Mouse (Mus musculus): ENCODE measurements around the gene Miga1. TPM values are rescaled to one million over a fixed set of nuclear protein-coding genes. Genes with fewer than 3 reads are reported as not detected.
A peak's percentile ranks its signal among the peaks of the same experiment; 100 is the strongest.

The Miga1 gene
- polyA plus RNA-seq, 1 experiment from 2014 or later, result 24.0 TPM

GRCm38 (mm10) chr3:152275008-152275407, 65.2 kb downstream of the Miga1 start:
- no peaks in the 10 kb centered on the region for H3K27me3 ChIP-seq
- peaks cover 10% of the 10 kb centered on the region for H3K36me3 ChIP-seq
- H3K4me3 ChIP-seq, result no peak overlapping the region
- no peak for ATAC-seq (ENCODE audit: low FRiP score)
- no peak overlapping the region for H3K4me2 ChIP-seq (replicated peaks)
- WGBS, result 70% methylated on average over 8 of the region's 8 CpGs
- no peaks in the 10 kb centered on the region for H3K4me1 ChIP-seq
- H3K27ac ChIP-seq, result no peak overlapping the region
- H3K9ac ChIP-seq, result no peak overlapping the region
- H3K9me3 ChIP-seq (replicated peaks), result no peaks in the 10 kb centered on the region

- Histone ChIP-seq H3K9me3 (replicated peaks) (no peaks in the 10 kb centered on the region), H3K9ac (no peak overlapping the region), H3K27ac (no peak overlapping the region), H3K27me3 (no peaks in the 10 kb centered on the region), H3K36me3 (peaks cover 10% of the 10 kb centered on the region), H3K4me1 (no peaks in the 10 kb centered on the region), H3K4me2 (replicated peaks) (no peak overlapping the region), H3K4me3 (no peak overlapping the region)
- 81% methylated on average over 20 of the region's 20 CpGs for WGBS
- ATAC-seq (ENCODE audit: low FRiP score), result no peak
Observed at GRCm38 (mm10) chr3:152272974-152273685, 67.1 kb downstream of the Miga1 start.

- no peak overlapping the region for H3K27ac ChIP-seq
- no peak overlapping the region for H3K4me3 ChIP-seq
- no peaks in the 10 kb centered on the region for H3K4me1 ChIP-seq
- H3K36me3 ChIP-seq, result peaks cover 10% of the 10 kb centered on the region
- no peaks in the 10 kb centered on the region for H3K9me3 ChIP-seq (replicated peaks)
- peaks cover 10% of the 10 kb centered on the region; the same call in 1 of the 2 replicates for H3K27me3 ChIP-seq
- ATAC-seq (ENCODE audit: low FRiP score), result no peak
- H3K4me2 ChIP-seq (replicated peaks), result no peak overlapping the region
- no peak overlapping the region for H3K9ac ChIP-seq
- 85% methylated on average over 6 of the region's 6 CpGs for WGBS
Observed at GRCm38 (mm10) chr3:152271876-152272275, 68.3 kb downstream of the Miga1 start.

- no peak overlapping the region for H3K4me2 ChIP-seq (replicated peaks)
Observed at GRCm38 (mm10) chr3:152271071-152271710, 69.0 kb downstream of the Miga1 start.

GRCm38 (mm10) chr3:152268099-152268498, 72.1 kb downstream of the Miga1 start:
- Histone ChIP-seq H3K27ac (no peak overlapping the region), H3K4me2 (replicated peaks) (no peak overlapping the region), H3K36me3 (no peaks in the 10 kb centered on the region), H3K9ac (no peak overlapping the region), H3K4me1 (peaks cover 21% of the 10 kb centered on the region), H3K27me3 (peaks cover 28% of the 10 kb centered on the region), H3K4me3 (no peak overlapping the region), H3K9me3 (replicated peaks) (no peaks in the 10 kb centered on the region)
- no peak for ATAC-seq (ENCODE audit: low FRiP score)
- 90% methylated on average over 14 of the region's 14 CpGs for WGBS

More at GRCm38 (mm10) chr3:152271071-152271710, 69.0 kb downstream of the Miga1 start:
- WGBS, result 93% methylated on average over 10 of the region's 10 CpGs
- Histone ChIP-seq H3K9ac (no peak overlapping the region), H3K9me3 (replicated peaks) (no peaks in the 10 kb centered on the region), H3K4me3 (no peak overlapping the region), H3K4me1 (peaks cover 3% of the 10 kb centered on the region), H3K27ac (no peak overlapping the region), H3K27me3 (peaks cover 16% of the 10 kb centered on the region; the same call in 1 of the 2 replicates), H3K36me3 (peaks cover 4% of the 10 kb centered on the region)
- no peak for ATAC-seq (ENCODE audit: low FRiP score)

- ATAC-seq (ENCODE audit: low FRiP score), result peak; percentile 18; the same call in 1 of the 2 replicates
- Histone ChIP-seq H3K9me3 (replicated peaks) (no peaks in the 10 kb centered on the region), H3K27me3 (peaks cover 35% of the 10 kb centered on the region), H3K4me2 (replicated peaks) (peak within 1 kb of the TSS; percentile 96), H3K27ac (no peak within 1 kb of the TSS), H3K4me3 (peak within 1 kb of the TSS; percentile 56), H3K4me1 (peaks cover 31% of the 10 kb centered on the region), H3K36me3 (no peaks in the 10 kb centered on the region), H3K9ac (peak within 1 kb of the TSS; percentile 69)
- WGBS, result 3% methylated on average over 13 of the region's 13 CpGs
Observed at GRCm38 (mm10) chr3:152266036-152266421, 74.2 kb downstream of the Miga1 start, which contains the start of gene Nexn. Gene Nexn (minus strand): TSS chr3:152266350.

GRCm38 (mm10) chr3:152265351-152266035, 74.7 kb downstream of the Miga1 start:
- Histone ChIP-seq H3K4me2 (replicated peaks) (peak overlapping the region; percentile 96), H3K27ac (no peak overlapping the region), H3K4me1 (peaks cover 31% of the 10 kb centered on the region), H3K4me3 (peak overlapping the region; percentile 56), H3K9me3 (replicated peaks) (no peaks in the 10 kb centered on the region), H3K27me3 (peaks cover 35% of the 10 kb centered on the region), H3K36me3 (no peaks in the 10 kb centered on the region), H3K9ac (peak overlapping the region; percentile 69)
- peak; percentile 81 for ATAC-seq (ENCODE audit: low FRiP score)
- WGBS, result 1% methylated on average over 62 of the region's 63 CpGs

GRCm38 (mm10) chr3:152264830-152265229, 75.4 kb downstream of the Miga1 start:
- peaks cover 31% of the 10 kb centered on the region for H3K4me1 ChIP-seq
- peaks cover 35% of the 10 kb centered on the region for H3K27me3 ChIP-seq
- no peak overlapping the region for H3K27ac ChIP-seq
- 16% methylated on average over 12 of the region's 12 CpGs for WGBS
- peak overlapping the region; percentile 96 for H3K4me2 ChIP-seq (replicated peaks)
- H3K4me3 ChIP-seq, result peak overlapping the region; percentile 56
- no peak for ATAC-seq (ENCODE audit: low FRiP score)
- H3K36me3 ChIP-seq, result no peaks in the 10 kb centered on the region
- H3K9ac ChIP-seq, result peak overlapping the region; percentile 69; the same call in 1 of the 2 replicates
- no peaks in the 10 kb centered on the region for H3K9me3 ChIP-seq (replicated peaks)

GRCm38 (mm10) chr3:152264374-152264773, 75.8 kb downstream of the Miga1 start:
- Histone ChIP-seq H3K9ac (no peak overlapping the region), H3K4me2 (replicated peaks) (0 out of 2 replicates have a peak overlapping the region, but pooled peaks have one; percentile 96), H3K9me3 (replicated peaks) (no peaks in the 10 kb centered on the region), H3K27me3 (peaks cover 35% of the 10 kb centered on the region), H3K4me3 (no peak overlapping the region), H3K27ac (no peak overlapping the region), H3K4me1 (peaks cover 31% of the 10 kb centered on the region), H3K36me3 (no peaks in the 10 kb centered on the region)
- 32% methylated on average over 10 of the region's 10 CpGs for WGBS
- no peak for ATAC-seq (ENCODE audit: low FRiP score)

- H3K9ac ChIP-seq, result no peak overlapping the region
- H3K27ac ChIP-seq, result no peak overlapping the region
- H3K4me3 ChIP-seq, result no peak overlapping the region
- no peak for ATAC-seq (ENCODE audit: low FRiP score)
- 31% methylated on average over 8 of the region's 8 CpGs for WGBS
- H3K4me2 ChIP-seq (replicated peaks), result no peak overlapping the region
- H3K36me3 ChIP-seq, result no peaks in the 10 kb centered on the region
- peaks cover 31% of the 10 kb centered on the region for H3K4me1 ChIP-seq
- no peaks in the 10 kb centered on the region for H3K9me3 ChIP-seq (replicated peaks)
- peaks cover 25% of the 10 kb centered on the region for H3K27me3 ChIP-seq
Observed at GRCm38 (mm10) chr3:152261948-152262347, 78.3 kb downstream of the Miga1 start.

GRCm38 (mm10) chr3:152261436-152261835, 78.8 kb downstream of the Miga1 start:
- no peak overlapping the region for H3K4me3 ChIP-seq
- no peak overlapping the region for H3K27ac ChIP-seq
- no peaks in the 10 kb centered on the region for H3K9me3 ChIP-seq (replicated peaks)
- H3K9ac ChIP-seq, result no peak overlapping the region
- ATAC-seq (ENCODE audit: low FRiP score), result no peak
- no peak overlapping the region for H3K4me2 ChIP-seq (replicated peaks)
- H3K36me3 ChIP-seq, result no peaks in the 10 kb centered on the region
- 59% methylated on average over 8 of the region's 8 CpGs for WGBS
- peaks cover 30% of the 10 kb centered on the region for H3K4me1 ChIP-seq
- peaks cover 21% of the 10 kb centered on the region for H3K27me3 ChIP-seq

- Histone ChIP-seq H3K9me3 (replicated peaks) (no peaks in the 10 kb centered on the region), H3K4me3 (no peak overlapping the region)
- 100% methylated on average over 1 of the region's 1 CpGs for WGBS
Observed at GRCm38 (mm10) chr3:152260362-152260761, 79.8 kb downstream of the Miga1 start.

More at GRCm38 (mm10) chr3:152260362-152260761, 79.8 kb downstream of the Miga1 start:
- no peak for ATAC-seq (ENCODE audit: low FRiP score)
- H3K4me1 ChIP-seq, result peaks cover 22% of the 10 kb centered on the region
- H3K27me3 ChIP-seq, result peaks cover 15% of the 10 kb centered on the region
- H3K4me2 ChIP-seq (replicated peaks), result no peak overlapping the region
- H3K27ac ChIP-seq, result no peak overlapping the region
- H3K36me3 ChIP-seq, result no peaks in the 10 kb centered on the region
- no peak overlapping the region for H3K9ac ChIP-seq

Data from hindbrain, embryonic 12.5 days (tissue).